Mouse (Mus musculus): ENCODE results near the gene Atf6.
A peak's percentile ranks its signal among the peaks of the same experiment; 100 is the strongest.

Gene Atf6

GRCm38 (mm10) chr1:170867691-170868105 lies at the start of gene Atf6:
TSS of gene Atf6 (minus strand) at chr1:170867771.
- DNase-seq (ENCODE audit: low spot score), result peak; percentile 93

GRCm38 (mm10) chr1:170915657-170916056 lies 48.1 kb upstream of the Atf6 start:
- no peak for DNase-seq (ENCODE audit: low spot score)

GRCm38 (mm10) chr1:170912891-170913615 lies 45.5 kb upstream of the Atf6 start, which contains the start of gene Fcrlb:
TSS of gene Fcrlb (minus strand) at chr1:170912941.
- DNase-seq (ENCODE audit: low spot score), result no peak

- DNase-seq (ENCODE audit: low spot score), result no peak
These were observed 44.5 kb upstream of the Atf6 start for GRCm38 (mm10) chr1:170911907-170912660.

GRCm38 (mm10) chr1:170908341-170908740 lies 40.8 kb upstream of the Atf6 start:
- peak; percentile 16 for DNase-seq (ENCODE audit: low spot score)

GRCm38 (mm10) chr1:170907456-170908191 lies 40.1 kb upstream of the Atf6 start:
- DNase-seq (ENCODE audit: low spot score), result peak; percentile 26

GRCm38 (mm10) chr1:170907111-170907455 lies 39.5 kb upstream of the Atf6 start:
- no peak for DNase-seq (ENCODE audit: low spot score)

GRCm38 (mm10) chr1:170903485-170903884 lies 35.9 kb upstream of the Atf6 start:
- DNase-seq (ENCODE audit: low spot score), result no peak

GRCm38 (mm10) chr1:170901536-170902238 lies 34.1 kb upstream of the Atf6 start:
- peak; percentile 88 for DNase-seq (ENCODE audit: low spot score)

GRCm38 (mm10) chr1:170900799-170901467 lies 33.4 kb upstream of the Atf6 start:
- DNase-seq (ENCODE audit: low spot score), result peak; percentile 83

GRCm38 (mm10) chr1:170898413-170899075 lies 31.0 kb upstream of the Atf6 start:
- no peak for DNase-seq (ENCODE audit: low spot score)

- no peak for DNase-seq (ENCODE audit: low spot score)
These were observed 29.2 kb upstream of the Atf6 start for GRCm38 (mm10) chr1:170896651-170897281.

- DNase-seq (ENCODE audit: low spot score), result peak; percentile 36
These were observed 27.3 kb upstream of the Atf6 start for GRCm38 (mm10) chr1:170894603-170895602.

GRCm38 (mm10) chr1:170892279-170892678 lies 24.7 kb upstream of the Atf6 start:
- DNase-seq (ENCODE audit: low spot score), result no peak

- DNase-seq (ENCODE audit: low spot score), result no peak
These were observed 24.1 kb upstream of the Atf6 start for GRCm38 (mm10) chr1:170891646-170892045.

GRCm38 (mm10) chr1:170889310-170889709 lies 21.7 kb upstream of the Atf6 start:
- no peak for DNase-seq (ENCODE audit: low spot score)

- no peak for DNase-seq (ENCODE audit: low spot score)
These were observed 18.5 kb upstream of the Atf6 start for GRCm38 (mm10) chr1:170886044-170886458.

GRCm38 (mm10) chr1:170884978-170885561 lies 17.5 kb upstream of the Atf6 start, which contains the start of the genes Gm26620 and Dusp12:
TSS of gene Gm26620 (plus strand) at chr1:170885065.
TSS of gene Dusp12 (minus strand) at chr1:170885540.
- DNase-seq (ENCODE audit: low spot score), result peak; percentile 91

- DNase-seq (ENCODE audit: low spot score), result no peak
These were observed 16.8 kb upstream of the Atf6 start for GRCm38 (mm10) chr1:170884390-170884789.
